Mouse (Mus musculus) lung, postnatal 10 days (tissue): ENCODE results near the gene Boc.

Experiments
- DNase-seq: peaks from one replicate; pipeline ENCODE4 v3.0.0; 2021

Boc gene

DNA sequence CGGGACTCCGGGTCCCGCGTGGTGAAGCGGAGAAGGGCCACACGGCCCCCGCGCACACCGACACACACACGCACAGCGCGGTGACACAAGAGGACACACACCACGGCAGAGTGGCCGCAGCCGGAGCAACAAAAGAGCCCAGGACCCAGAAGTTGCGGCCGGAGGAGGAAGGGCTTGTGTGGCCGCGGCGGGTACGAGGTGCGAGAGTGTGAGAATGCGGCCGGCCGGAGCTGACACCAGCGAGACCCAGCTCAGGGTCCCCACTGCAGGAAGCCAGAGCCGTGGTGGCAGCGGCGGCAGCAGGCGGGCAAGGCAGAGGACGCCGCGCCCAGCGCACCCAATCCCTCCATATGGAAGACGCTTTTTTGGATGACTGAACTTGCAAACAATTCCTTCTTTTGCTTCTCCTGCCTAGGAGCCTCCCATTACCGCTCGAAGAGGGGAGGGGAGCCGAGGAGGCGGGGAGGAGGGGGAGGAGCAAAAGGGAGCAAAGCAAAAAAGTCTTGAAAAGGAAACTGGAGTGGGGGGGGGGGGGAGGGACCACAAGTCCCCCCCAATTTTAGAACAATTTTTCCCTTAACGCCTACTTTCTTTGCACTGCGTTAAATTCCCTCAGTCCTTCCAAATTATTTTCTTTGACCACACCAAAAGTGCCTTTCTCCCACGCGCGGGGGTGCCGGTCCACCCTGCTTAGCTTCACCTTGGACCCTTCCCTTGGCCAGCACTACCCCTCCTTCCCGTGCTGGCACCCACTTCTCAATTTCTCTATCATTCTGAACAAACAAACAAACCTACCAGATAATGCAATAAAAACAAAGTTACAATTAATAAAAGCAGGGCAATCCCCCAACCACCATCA lies at the start of gene Boc:
TSS of gene Boc (minus strand) at position 427 of the 859 bp plus-strand sequence.
- DNase-seq, result peak; percentile 88

DNA sequence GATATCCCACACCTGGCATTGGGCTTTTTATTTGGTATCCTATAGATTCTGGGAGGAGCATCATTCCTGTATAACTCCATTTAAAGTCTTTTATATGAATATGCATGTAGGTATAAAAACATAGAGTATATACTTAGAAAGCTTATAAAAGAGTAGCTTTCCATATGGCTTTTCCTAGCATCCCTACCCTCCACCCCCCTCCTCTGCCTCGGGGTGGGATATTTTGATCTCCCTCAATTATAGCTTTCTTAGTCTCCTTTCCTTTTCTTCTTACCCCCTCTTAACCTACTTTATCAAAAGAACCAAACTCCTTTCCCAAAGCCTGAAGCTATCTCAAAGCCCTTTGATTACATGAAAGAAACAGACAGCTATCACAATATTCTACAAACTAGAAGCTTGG lies 47.9 kb upstream of the Boc start:
- no peak for DNase-seq

DNA sequence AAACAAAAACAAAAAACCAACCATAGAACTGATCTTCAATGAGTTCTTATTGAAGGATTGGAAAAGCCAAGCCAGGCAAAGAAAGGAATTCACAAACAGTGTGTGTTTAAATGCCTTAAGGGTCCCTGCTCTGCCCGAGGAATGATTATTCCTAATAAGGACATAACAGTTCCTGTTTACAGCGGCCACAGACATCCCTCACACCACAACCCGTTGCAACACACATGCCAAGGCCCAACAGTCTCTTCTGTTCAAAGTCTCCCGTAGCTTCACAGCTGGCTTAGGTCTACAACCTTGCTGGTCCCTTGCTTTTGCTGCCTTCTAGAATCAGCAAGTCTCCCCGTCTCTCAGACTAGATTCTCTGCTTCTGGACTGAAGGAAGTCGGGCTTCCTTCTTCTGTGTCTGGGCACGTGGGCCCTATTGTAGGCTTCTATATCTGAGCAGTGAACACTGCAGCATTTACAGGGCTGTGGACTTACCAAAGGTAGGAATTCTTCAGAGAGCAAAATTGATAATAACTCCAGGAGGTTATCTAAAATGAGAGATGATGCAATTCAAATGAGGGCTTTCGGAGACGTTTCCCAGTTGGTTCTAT lies 45.4 kb upstream of the Boc start:
- DNase-seq, result peak; percentile 43

- no peak for DNase-seq
Observed at GRCm38 (mm10) chr16:44601999-44602794, 43.5 kb upstream of the Boc start.

DNA sequence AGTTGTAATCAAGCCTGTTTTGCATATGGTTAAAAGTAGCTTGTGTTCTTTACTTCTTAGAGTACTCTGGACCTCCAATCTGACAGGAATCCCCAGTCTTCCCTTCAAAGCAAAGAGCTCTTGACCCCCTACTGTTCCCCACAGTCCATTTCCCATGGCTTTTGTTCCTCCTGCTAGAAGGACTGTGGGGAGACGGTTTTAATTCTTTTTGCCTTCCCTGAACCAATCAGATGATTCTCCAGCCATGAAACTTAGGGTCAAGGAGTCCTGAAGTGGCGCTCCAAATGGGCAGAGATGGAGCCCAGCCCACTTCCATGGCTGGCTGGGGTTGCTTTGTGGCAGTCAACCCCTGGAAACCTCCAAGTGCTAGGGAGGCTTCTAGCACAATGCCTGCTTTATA lies 42.5 kb upstream of the Boc start:
- DNase-seq, result no peak

- DNase-seq, result peak; percentile 26
Observed at GRCm38 (mm10) chr16:44597106-44597806, 38.6 kb upstream of the Boc start.

DNA sequence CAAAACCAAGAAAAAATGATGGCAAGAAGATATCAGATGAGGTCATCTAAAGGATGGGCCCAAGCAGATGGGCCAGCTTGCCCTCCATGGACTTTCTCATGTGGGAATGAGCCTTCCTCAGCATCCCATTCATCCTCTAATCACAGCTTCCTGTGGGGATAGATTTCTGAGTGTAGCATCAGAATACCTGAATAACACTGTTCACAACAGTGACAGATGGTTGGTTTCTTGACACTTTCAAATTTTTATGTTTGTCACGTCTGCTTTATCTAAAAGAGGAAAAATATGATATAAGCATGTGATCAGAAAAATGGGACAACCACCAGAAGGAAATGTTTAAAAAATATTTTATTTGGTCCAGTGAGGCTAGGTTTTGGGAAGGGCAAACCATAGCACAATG lies 30.8 kb upstream of the Boc start:
- no peak for DNase-seq

GRCm38 (mm10) chr16:44579421-44580024 lies 20.8 kb upstream of the Boc start:
- peak; percentile 25 for DNase-seq

DNA sequence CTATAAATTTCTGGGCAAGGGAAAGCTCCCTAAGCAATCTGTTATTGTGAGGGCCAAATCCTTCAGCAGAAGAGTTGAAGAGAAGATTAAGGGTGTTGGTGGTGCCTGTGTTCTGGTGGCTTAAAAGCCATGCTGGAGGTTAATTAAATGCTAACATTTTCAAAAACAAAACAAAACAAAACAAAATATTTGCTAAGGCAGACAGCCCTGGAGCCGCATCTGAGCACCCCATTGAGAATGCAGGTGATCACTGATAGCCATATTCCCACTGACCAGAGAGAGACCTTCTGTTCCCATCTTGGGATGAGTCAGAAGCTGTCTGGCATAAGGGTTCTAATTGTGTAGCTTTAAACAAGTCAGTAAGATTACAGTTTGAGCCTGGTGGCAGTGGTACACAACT lies 19.9 kb upstream of the Boc start:
- DNase-seq, result no peak

GRCm38 (mm10) chr16:44568056-44568455 lies 9.4 kb upstream of the Boc start:
- no peak for DNase-seq

GRCm38 (mm10) chr16:44565328-44566210 lies 6.9 kb upstream of the Boc start:
- DNase-seq, result no peak

GRCm38 (mm10) chr16:44564359-44564758 lies 5.7 kb upstream of the Boc start:
- DNase-seq, result no peak

DNA sequence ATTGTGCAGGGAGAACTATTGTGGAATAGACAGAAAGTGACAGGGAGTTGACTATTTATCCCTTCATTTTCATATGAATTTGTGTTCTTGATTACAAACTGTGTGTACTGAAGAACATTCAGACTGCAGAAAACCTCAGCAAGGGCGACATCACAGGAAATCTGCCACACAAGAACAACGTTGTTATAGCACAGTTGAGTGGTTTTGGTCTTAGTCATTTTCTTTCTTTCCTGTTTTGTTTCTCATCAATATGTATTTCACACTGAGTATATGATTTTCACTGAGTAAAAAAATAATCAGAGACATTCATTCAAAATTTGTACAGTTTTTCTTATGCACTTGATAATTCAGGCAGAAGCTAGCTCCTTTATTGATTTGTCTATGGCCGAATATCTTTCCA lies 3.4 kb upstream of the Boc start:
- DNase-seq, result no peak

DNA sequence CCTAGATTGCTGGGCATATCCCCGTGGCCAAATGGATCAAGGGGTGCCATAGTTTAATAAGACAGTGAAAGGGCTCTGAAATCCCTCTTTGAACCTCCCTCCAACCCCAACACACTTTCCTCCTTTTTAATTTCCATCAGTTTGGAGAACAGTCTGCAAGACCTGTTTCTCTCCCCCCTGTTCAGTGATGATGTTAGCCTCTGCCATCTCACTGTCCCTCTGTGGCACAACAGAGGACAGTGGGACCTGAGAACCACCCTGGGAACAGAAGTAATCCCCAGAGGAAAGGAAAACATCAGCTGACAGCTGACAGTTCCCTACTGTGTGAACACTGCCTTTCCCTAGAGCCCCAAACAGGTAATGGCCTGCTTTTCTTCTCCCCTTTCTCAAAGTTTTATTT lies 1.5 kb upstream of the Boc start:
- no peak for DNase-seq

- no peak for DNase-seq
Observed at GRCm38 (mm10) chr16:44559330-44559695, 616 bp upstream of the Boc start.

- peak; percentile 83 for DNase-seq
Observed at GRCm38 (mm10) chr16:44557661-44558470, 831 bp downstream of the Boc start.

DNA sequence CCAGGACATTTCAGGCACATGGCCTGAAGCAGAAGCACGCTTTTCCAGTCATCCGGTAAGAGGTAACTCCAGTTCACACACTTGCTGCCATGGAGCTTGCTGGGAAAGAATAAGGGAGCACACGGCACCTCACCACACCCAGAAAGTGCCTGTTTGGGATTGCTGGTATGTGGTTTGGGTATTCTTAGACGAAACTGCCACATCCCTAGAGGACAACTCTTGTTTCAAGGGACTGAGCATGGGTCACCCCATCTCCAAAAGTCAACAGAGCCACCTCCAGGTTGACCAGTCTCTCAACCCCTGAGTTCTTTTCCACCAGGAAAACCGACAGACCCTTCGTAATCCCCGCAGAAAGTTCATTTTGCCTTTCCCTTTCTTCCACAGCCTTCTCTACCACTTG lies 1.6 kb downstream of the Boc start:
- no peak for DNase-seq

DNA sequence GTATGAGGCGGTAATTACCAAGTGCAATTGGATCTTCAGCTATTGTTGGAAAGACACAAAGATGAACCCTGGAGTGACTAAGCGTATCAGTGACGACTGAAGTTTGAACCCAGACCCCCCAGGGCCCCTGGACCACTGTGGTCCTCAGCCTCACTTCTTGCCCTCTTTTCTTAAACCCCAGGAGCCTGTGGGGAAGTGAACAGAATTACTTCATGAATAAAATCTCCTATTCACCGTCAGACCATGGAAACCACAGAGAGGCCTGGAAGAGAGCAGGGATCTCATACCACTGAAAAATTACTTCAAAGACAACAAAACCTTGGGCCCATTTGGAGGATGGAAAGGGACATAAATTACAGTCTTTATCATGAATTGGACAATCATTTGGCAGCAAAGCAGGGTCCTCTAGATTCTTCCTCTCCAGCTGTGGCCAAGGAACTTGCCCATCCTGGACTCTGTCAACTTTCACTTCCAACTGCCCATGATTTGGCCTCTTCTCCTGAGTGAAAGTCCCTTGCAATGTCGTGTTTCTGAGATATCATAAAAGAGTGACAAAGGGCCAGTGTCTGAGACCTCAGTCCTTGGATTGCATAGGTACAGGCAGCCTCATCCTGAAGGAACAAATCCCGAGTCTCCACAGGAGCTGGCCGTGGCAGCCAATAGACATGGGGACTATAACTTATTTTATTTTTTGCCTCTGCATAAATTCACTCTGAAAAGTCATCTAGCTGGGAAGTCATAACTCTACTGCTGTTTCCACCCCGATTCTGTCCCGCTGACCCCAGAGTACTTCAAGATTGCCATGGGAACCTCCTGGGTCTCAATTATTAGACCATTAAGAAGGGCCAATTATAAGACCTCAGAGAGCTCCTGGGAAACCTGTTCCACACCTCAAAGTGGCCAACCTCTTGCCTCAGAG lies 2.6 kb downstream of the Boc start:
- DNase-seq, result no peak

- no peak for DNase-seq
Observed at GRCm38 (mm10) chr16:44553861-44554260, 4.8 kb downstream of the Boc start.

GRCm38 (mm10) chr16:44552726-44553125 lies 6.0 kb downstream of the Boc start:
- DNase-seq, result no peak
